Mouse (Mus musculus): ENCODE data around the gene Ufsp2.

DNA sequence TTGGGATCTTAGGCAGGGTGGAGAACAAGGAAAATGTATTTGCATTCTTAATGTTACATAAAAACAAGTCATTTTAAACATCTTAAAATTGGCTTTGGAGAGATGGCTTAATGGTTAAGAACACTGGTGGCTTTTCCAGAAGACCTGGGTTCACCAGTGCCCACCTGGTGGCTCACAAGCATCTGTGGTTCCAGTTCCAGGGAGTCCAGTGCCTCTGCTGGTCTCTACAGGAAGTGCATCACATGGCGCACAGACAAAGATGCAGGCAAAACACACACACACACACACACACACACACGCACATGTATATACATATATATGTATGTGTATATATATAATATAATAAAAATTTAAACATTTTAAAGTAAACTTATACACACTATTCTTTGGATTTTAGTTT, 18.8 kb downstream of the Ufsp2 start:
- TF ChIP-seq EP300 (IDR thresholded peaks at IDR 0.05; ENCODE audit: low read depth), result no peak
- TF ChIP-seq CTCF (IDR thresholded peaks at IDR 0.05; ENCODE audit: low read depth), result peak; percentile 5; the same call in 1 of the 2 replicates
